Mouse (Mus musculus): ENCODE results near the gene Pgap3. TPM values are rescaled to one million over a fixed set of nuclear protein-coding genes. Genes with fewer than 3 reads are reported as not detected.

Gene Pgap3
- 0.91 and 1.1 TPM in 2 replicates for polyA plus RNA-seq (2012)

DNA sequence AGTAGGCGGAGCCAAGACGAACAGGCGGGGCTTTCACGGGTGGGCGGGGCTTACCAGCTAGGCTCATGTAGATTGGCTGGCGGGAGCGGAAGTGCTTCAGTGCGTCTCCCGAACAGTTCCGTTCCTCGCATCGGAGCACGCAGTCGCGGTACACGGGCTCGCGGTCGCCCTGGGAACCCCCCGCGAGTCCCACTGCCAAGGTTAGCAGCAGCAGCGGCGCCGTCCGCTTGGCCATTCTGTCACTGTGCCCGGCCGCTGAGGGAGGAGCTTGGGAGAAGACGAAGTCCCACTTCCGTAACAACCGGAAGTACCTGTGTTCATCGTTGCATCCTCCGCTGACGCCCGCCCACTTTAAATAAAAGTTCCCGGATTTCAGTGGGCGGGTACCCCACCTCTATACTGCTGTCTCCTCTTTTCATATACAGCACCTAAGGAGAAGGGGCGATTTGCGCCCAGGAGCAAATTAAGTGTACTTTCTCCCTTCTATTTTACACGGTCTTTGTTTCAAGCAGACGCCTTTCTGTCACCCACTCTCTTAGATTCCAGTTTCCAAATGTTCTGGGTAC is at the start of gene Pgap3:
Pgap3 (minus strand) TSS at position 330 of the 566 bp plus-strand sequence.
- H3K9me3 ChIP-seq (ENCODE audit: control insufficient read depth, low read length): no peaks in the 10 kb centered on the region
- TF ChIP-seq TAL1 (IDR thresholded peaks at IDR 0.05; ENCODE audit: low read length) (no peak), GATA1 (IDR thresholded peaks at IDR 0.05; ENCODE audit: low read length) (no peak)
- peaks cover 7% of the 10 kb centered on the region for H3K36me3 ChIP-seq (ENCODE audit: control insufficient read depth)
- H3K4me3 ChIP-seq (replicated peaks): peak within 1 kb of the TSS; percentile 78
- peaks cover 33% of the 10 kb centered on the region for H3K4me1 ChIP-seq (ENCODE audit: control insufficient read depth)
- H3K27me3 ChIP-seq (ENCODE audit: control insufficient read depth): peaks cover 18% of the 10 kb centered on the region

DNA sequence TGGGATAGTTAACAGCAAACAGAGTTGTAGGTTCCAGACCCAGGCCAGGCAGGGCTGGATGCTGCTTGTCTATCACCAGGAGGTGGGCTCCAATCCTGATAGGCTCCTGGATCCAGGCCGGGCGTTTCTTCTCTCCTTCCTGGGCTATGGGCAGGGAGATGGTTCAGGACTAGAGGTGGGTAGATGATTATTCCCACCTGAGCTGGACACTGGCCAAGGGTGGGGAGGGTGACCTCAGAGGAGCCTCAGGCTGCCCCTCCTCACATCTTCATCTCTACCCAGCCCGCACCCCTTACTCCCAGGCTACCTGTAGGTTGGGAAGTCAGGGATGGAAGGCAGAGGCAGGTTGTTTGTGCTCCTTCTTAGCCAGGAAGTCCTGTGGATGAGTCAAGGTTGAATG is 49.1 kb upstream of the Pgap3 start:
- no peaks in the 10 kb centered on the region for H3K4me1 ChIP-seq (ENCODE audit: control insufficient read depth)
- H3K9me3 ChIP-seq (ENCODE audit: control insufficient read depth, low read length): no peaks in the 10 kb centered on the region
- no peak for TF ChIP-seq GATA1 (IDR thresholded peaks at IDR 0.05; ENCODE audit: low read length)
- no peak for TF ChIP-seq TAL1 (IDR thresholded peaks at IDR 0.05; ENCODE audit: low read length)
- H3K27me3 ChIP-seq (ENCODE audit: control insufficient read depth): peaks cover 45% of the 10 kb centered on the region
- H3K36me3 ChIP-seq (ENCODE audit: control insufficient read depth): peaks cover 12% of the 10 kb centered on the region; the same call in 1 of the 2 replicates
- peak overlapping the region; percentile 8 for H3K4me3 ChIP-seq (replicated peaks)

DNA sequence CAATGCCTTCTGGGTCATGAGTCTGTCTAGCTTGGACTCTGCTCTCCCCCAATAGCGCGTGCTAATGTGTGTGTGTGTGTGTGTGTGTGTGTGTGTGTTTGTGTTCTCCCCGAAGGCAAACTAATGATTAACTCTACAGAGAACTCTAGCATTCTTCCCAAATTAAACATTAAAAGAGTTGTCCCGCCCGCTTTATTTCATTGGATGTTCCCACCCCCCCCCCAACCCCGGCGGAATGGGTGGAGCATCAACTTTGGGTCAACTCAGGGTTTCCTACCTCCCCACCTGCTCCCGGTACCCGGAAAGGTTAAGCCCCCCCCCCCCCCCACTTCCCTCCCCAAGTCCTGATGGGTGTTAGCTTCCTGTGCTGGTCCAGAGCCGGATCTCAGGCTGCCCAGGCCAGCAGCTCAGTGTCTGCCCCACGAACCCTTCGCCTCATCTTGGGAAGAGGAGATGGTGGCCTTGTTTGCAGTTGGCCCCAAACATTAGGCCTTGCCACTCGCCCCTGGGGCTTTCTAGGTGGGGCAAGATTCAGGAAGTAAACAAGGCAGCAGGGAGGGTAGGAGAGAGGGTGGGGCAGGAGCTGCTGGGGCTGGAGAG is 48.0 kb upstream of the Pgap3 start:
- Histone ChIP-seq H3K36me3 (ENCODE audit: control insufficient read depth) (peaks cover 9% of the 10 kb centered on the region; the same call in 1 of the 2 replicates), H3K4me3 (replicated peaks) (peak overlapping the region; percentile 56), H3K27me3 (ENCODE audit: control insufficient read depth) (peaks cover 47% of the 10 kb centered on the region), H3K4me1 (ENCODE audit: control insufficient read depth) (no peaks in the 10 kb centered on the region), H3K9me3 (ENCODE audit: control insufficient read depth, low read length) (peaks cover 2% of the 10 kb centered on the region; the same call in 1 of the 2 replicates)
- TF ChIP-seq TAL1 (IDR thresholded peaks at IDR 0.05; ENCODE audit: low read length) (no peak), GATA1 (IDR thresholded peaks at IDR 0.05; ENCODE audit: low read length) (no peak)

DNA sequence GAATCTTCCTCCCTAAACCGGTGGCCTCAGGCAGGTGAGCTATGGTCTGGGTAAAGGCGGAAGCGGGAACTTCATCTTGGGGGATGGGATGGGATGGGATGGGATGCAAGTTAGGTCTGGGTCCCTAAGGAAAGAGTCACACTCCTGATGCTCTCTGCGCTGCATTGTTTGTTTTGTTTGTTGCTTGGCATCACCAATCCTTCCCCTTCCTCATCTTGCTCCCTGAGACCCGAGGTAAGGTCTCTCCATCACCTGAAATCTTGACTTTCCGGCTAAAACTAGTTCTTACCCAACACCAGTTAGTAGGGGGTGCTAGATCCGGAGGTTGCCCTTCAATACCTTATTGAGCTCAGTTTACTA is 47.2 kb upstream of the Pgap3 start:
- H3K36me3 ChIP-seq (ENCODE audit: control insufficient read depth): peaks cover 7% of the 10 kb centered on the region; the same call in 1 of the 2 replicates
- peaks cover 2% of the 10 kb centered on the region; the same call in 1 of the 2 replicates for H3K9me3 ChIP-seq (ENCODE audit: control insufficient read depth, low read length)
- TF ChIP-seq GATA1 (IDR thresholded peaks at IDR 0.05; ENCODE audit: low read length): no peak
- TF ChIP-seq TAL1 (IDR thresholded peaks at IDR 0.05; ENCODE audit: low read length): no peak
- H3K27me3 ChIP-seq (ENCODE audit: control insufficient read depth): peaks cover 47% of the 10 kb centered on the region
- peak overlapping the region; percentile 56 for H3K4me3 ChIP-seq (replicated peaks)
- no peaks in the 10 kb centered on the region for H3K4me1 ChIP-seq (ENCODE audit: control insufficient read depth)

DNA sequence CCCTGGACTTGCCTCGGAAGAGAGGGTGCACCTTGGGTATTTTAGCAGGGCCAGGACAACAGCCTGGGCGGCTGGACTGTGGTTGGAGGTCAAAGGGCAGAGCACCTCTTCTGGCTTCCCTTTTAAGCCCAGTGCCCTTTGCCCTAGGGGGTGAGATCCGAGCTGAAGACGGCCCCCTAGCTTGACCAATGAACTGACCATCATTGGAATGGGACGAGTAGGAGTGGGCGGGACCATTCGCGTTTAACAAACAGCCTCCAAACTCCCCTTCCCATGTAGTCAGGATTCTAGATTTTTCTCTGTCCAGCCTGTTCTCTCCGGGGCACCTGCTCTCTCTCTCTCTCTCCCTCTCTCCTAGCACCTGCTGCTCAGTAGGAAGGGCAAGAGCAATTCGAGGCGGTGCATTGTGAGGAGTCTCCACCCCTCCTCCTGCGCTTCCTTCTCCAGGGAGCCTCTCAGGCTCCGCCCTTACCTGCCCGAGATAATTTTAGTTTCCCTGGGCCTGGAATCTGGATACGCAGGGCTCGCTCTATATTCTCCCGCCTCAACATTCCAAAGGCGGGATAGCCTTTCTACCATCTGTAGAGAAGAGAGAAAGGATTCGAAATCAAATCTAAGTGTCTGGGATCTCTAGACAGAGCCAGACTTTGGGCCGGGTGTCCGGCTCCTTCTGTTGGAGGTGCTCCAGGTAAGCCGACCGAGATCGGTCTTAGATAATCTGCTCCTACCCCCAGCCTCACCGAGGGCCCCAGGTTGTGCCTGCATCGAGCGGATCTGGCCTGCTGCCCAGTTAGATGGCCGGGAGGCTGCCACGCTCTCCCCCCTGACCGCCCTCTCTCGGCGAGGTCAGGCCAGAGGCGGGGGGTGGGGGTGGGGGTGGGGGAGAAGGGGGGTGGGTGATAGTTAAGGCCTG is 46.5 kb upstream of the Pgap3 start:
- TF ChIP-seq GATA1 (IDR thresholded peaks at IDR 0.05; ENCODE audit: low read length) (no peak), TAL1 (IDR thresholded peaks at IDR 0.05; ENCODE audit: low read length) (no peak)
- Histone ChIP-seq H3K36me3 (ENCODE audit: control insufficient read depth) (peaks cover 7% of the 10 kb centered on the region; the same call in 1 of the 2 replicates), H3K9me3 (ENCODE audit: control insufficient read depth, low read length) (peaks cover 2% of the 10 kb centered on the region; the same call in 1 of the 2 replicates), H3K27me3 (ENCODE audit: control insufficient read depth) (peaks cover 47% of the 10 kb centered on the region), H3K4me1 (ENCODE audit: control insufficient read depth) (no peaks in the 10 kb centered on the region), H3K4me3 (replicated peaks) (peak overlapping the region; percentile 56)

DNA sequence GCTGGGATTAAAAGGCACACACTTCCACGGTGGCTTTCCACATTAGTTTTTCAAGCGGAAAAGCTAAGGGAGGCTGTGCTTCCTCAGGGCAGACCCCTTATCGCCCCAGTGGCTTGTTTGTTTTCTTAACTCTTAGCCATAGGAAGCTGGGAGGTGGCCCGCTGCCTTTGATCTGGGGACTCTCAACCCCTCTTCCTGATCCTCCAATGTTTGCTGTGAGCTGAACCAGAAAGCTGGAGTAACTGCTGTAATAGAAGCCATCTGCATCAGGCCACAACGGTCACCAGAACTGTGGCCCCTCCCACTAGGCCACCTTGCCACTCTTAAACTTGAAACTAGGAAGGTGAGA is 45.9 kb upstream of the Pgap3 start, which contains the start of gene Grb7:
Grb7 (plus strand) TSS at position 182 of the 349 bp plus-strand sequence.
- no peaks in the 10 kb centered on the region for H3K4me1 ChIP-seq (ENCODE audit: control insufficient read depth)
- H3K27me3 ChIP-seq (ENCODE audit: control insufficient read depth): peaks cover 47% of the 10 kb centered on the region
- peaks cover 2% of the 10 kb centered on the region; the same call in 1 of the 2 replicates for H3K9me3 ChIP-seq (ENCODE audit: control insufficient read depth, low read length)
- peak within 1 kb of the TSS; percentile 39 for H3K4me3 ChIP-seq (replicated peaks)
- TF ChIP-seq TAL1 (IDR thresholded peaks at IDR 0.05; ENCODE audit: low read length): no peak
- no peak for TF ChIP-seq GATA1 (IDR thresholded peaks at IDR 0.05; ENCODE audit: low read length)
- H3K36me3 ChIP-seq (ENCODE audit: control insufficient read depth): peaks cover 6% of the 10 kb centered on the region; the same call in 1 of the 2 replicates

DNA sequence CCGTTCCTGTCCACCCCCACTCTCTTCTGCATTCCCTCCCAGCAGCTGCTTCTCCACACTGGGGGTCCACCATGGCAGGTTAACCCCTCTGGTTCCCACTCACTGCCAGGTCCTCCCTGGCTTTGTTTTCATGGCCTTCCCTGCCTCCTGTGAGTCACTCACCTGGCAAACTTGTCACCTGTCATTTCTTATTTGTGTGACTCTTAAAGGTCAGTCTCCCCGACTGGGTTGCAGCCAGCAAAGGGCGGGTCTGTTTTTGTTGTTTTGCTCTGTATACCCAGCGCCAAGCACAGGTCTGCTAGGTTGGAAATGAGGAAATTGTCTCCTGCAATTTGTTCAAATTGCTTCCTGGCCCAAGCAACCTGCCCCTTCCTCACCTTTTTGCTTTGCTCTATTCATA is 45.4 kb upstream of the Pgap3 start:
- peaks cover 2% of the 10 kb centered on the region; the same call in 1 of the 2 replicates for H3K9me3 ChIP-seq (ENCODE audit: control insufficient read depth, low read length)
- H3K36me3 ChIP-seq (ENCODE audit: control insufficient read depth): peaks cover 2% of the 10 kb centered on the region; the same call in 1 of the 2 replicates
- no peak overlapping the region for H3K4me3 ChIP-seq (replicated peaks)
- H3K4me1 ChIP-seq (ENCODE audit: control insufficient read depth): no peaks in the 10 kb centered on the region
- TF ChIP-seq GATA1 (IDR thresholded peaks at IDR 0.05; ENCODE audit: low read length) (no peak), TAL1 (IDR thresholded peaks at IDR 0.05; ENCODE audit: low read length) (no peak)
- H3K27me3 ChIP-seq (ENCODE audit: control insufficient read depth): peaks cover 47% of the 10 kb centered on the region

DNA sequence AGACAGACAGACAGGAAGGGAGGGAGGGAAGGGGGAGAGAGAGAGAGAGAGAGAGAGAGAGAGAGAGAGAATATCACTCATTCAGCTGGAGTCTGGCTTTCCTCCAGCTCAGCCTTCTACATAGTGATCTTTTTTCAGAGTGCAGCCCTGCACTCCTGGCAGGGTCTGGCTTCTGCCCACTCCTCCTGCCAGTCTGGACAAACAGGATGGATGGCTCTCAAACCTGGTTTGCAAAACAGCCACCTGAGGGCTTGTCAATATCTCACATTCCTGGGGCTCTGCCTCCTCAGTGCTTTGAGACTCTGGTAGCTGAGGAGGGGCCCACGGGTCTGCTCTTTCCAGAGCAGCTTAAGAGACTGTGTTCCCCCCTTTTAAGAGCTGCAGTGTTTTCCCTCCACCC is 44.9 kb upstream of the Pgap3 start:
- peaks cover 47% of the 10 kb centered on the region for H3K27me3 ChIP-seq (ENCODE audit: control insufficient read depth)
- H3K4me3 ChIP-seq (replicated peaks): no peak overlapping the region
- TF ChIP-seq TAL1 (IDR thresholded peaks at IDR 0.05; ENCODE audit: low read length) (no peak), GATA1 (IDR thresholded peaks at IDR 0.05; ENCODE audit: low read length) (no peak)
- H3K36me3 ChIP-seq (ENCODE audit: control insufficient read depth): no peaks in the 10 kb centered on the region; the same call in 1 of the 2 replicates
- H3K9me3 ChIP-seq (ENCODE audit: control insufficient read depth, low read length): peaks cover 2% of the 10 kb centered on the region; the same call in 1 of the 2 replicates
- H3K4me1 ChIP-seq (ENCODE audit: control insufficient read depth): no peaks in the 10 kb centered on the region

All from erythroblast, embryonic 14.5 days (primary cell).